Mouse (Mus musculus): ENCODE data around the gene Txn1. TPM values are rescaled to one million over a fixed set of nuclear protein-coding genes. Genes with fewer than 3 reads are reported as not detected.

Txn1 gene
- polyA plus RNA-seq, 1 experiment = not detected

- 78% methylated on average over 6 of the region's 6 CpGs for WGBS
- no peak overlapping the region for H3K27ac ChIP-seq (ENCODE audit: insufficient read depth, low read depth, low read length)
- H3K4me1 ChIP-seq (ENCODE audit: control insufficient read depth, insufficient read depth, low read length) = no peaks in the 10 kb centered on the region
- TF ChIP-seq POLR2A (IDR thresholded peaks at IDR 0.05; ENCODE audit: insufficient read depth, low read depth, low read length) (no peak), CTCF (IDR thresholded peaks at IDR 0.05; ENCODE audit: insufficient read depth, low read depth, low read length) (no peak)
- H3K4me3 ChIP-seq (ENCODE audit: insufficient read depth, low read depth, low read length) = no peak overlapping the region
Measured at GRCm38 (mm10) chr4:57895902-57896301, 60.3 kb downstream of the Txn1 start.

- WGBS = 75% methylated on average over 5 of the region's 5 CpGs
- no peak for TF ChIP-seq CTCF (IDR thresholded peaks at IDR 0.05; ENCODE audit: insufficient read depth, low read depth, low read length)
- no peak for TF ChIP-seq POLR2A (IDR thresholded peaks at IDR 0.05; ENCODE audit: insufficient read depth, low read depth, low read length)
- Histone ChIP-seq H3K27ac (ENCODE audit: insufficient read depth, low read depth, low read length) (no peak overlapping the region), H3K4me3 (ENCODE audit: insufficient read depth, low read depth, low read length) (no peak overlapping the region), H3K4me1 (ENCODE audit: control insufficient read depth, insufficient read depth, low read length) (no peaks in the 10 kb centered on the region)
Measured at GRCm38 (mm10) chr4:57895140-57895539, 61.1 kb downstream of the Txn1 start.

Other genes starting within 250 kb of the Txn1 start
- not detected in 2 replicates for gene Akap2, start 238.8 kb downstream of the Txn1 start, polyA plus RNA-seq (2012; ENCODE audit: insufficient read depth, insufficient read length, low replicate concordance, missing spikeins)
- not detected in 2 replicates for gene D630039A03Rik, start 40.1 kb downstream of the Txn1 start, polyA plus RNA-seq (2012; ENCODE audit: insufficient read depth, insufficient read length, low replicate concordance, missing spikeins)
- gene Txndc8, start 52.7 kb upstream of the Txn1 start, polyA plus RNA-seq (2012; ENCODE audit: insufficient read depth, insufficient read length, low replicate concordance, missing spikeins) = not detected in 2 replicates